In the genomic region with DNA sequence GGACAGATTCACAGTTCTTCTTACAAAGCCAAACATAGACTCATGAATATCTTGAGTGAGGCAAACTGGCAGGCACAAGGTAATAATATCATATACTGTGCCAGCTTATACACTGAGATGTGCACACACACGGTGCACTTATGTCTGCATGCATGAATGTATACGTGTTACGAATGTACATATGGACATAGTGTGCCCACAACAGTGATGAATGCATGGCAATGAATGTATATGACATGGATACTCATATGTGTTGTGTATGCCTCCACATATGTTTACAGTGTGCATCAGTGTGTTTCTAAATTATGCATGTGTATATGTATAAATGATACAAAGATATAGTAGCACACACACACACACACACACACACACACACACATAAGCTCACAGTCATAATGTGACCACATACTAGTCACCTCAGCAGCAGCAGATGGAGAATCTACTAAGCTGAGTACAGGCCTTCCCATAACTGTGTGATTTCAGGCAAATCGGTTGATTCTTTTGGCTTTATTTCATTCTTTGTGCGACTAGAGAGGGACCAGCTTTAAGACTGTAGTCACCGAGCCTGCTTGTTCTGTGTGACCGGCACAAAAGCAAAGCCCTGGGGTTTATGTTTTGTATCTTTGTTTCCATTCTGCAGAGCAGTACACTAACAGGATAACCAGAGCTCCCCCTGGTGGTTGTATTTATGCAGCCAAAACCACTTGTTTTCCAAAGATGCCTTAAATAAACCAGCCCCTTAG, we compare ENCODE assay signal across 7 mouse cellular contexts.
A peak's percentile ranks its signal among the peaks of the same experiment; 100 is the strongest.
DNase-seq lines count a peak whose midpoint lies in the region; ATAC-seq lines count a peak whose summit lies in the region.

No protein-coding gene starts in this region.

- H3K4me3 ChIP-seq in hindbrain, embryonic 13.5 days = no peak overlapping the region

- H3K27me3 ChIP-seq in hindbrain, embryonic 13.5 days = peaks cover 10% of the 10 kb centered on the region

- no peaks in the 10 kb centered on the region for H3K36me3 ChIP-seq in hindbrain, embryonic 13.5 days

- H3K9ac ChIP-seq in hindbrain, embryonic 13.5 days = no peak overlapping the region

- peak overlapping the region; percentile 64; the same call in 1 of the 2 replicates for H3K27ac ChIP-seq in hindbrain, embryonic 13.5 days

- peak; percentile 92 for ATAC-seq in hindbrain, embryonic 13.5 days (ENCODE audit: low FRiP score)

- 45% methylated on average over 7 of the region's 7 CpGs for WGBS in hindbrain, embryonic 13.5 days

- H3K9me3 ChIP-seq in hindbrain, embryonic 13.5 days = no peaks in the 10 kb centered on the region

- H3K4me1 ChIP-seq in hindbrain, embryonic 13.5 days (replicated peaks) = no peaks in the 10 kb centered on the region; the same call in 1 of the 2 replicates

- DNase-seq in adipocyte (ENCODE audit: low spot score) = peak; percentile 74
- DNase-seq in cerebellum, adult 9-10 months = peak; percentile 74
- peak; percentile 62 to 77 for DNase-seq in frontal cortex, postnatal 36 days (ENCODE audit: low spot score in 2 of 2)
- DNase-seq in layer of hippocampus, postnatal 10 days (ENCODE audit: low spot score in 2 of 2) = peak; percentile 79
- DNase-seq in lung, postnatal 10 days = peak; percentile 75
- peak; percentile 75 to 81 for DNase-seq in right cerebral cortex, postnatal 10 days (ENCODE audit: low spot score in 2 of 2)

- H3K4me2 ChIP-seq in hindbrain, embryonic 13.5 days = 0 out of 2 replicates have a peak overlapping the region, but pooled peaks have one; percentile 10
